Mouse (Mus musculus) left cerebral cortex, postnatal 25 days (tissue): Measurements from ENCODE around the gene Galk1. TPM values are rescaled to one million over a fixed set of nuclear protein-coding genes. Genes with fewer than 3 reads are reported as not detected.

Experiments used
- DNase-seq, 2 experiments: peaks; one replicate each; pipeline ENCODE4 v3.0.0; 2022; ENCODE audit warnings: low spot score in 2 of 2, mixed read lengths in 1 of 2
- intact Hi-C: fragments of 180-260 bp; cut with DNase I; formaldehyde crosslinking; loops from one replicate; pipeline ENCODE4 v1.15.1; 2025
- total RNA-seq, 2 experiments: library from RNA; stranded (reverse); gene quantifications; 2 replicates each; pipeline ENCODE4 v1.2.3; 2021

Galk1 gene
- total RNA-seq, 2 experiments from 2014 or later = 14.7 to 18.7 TPM

- intact Hi-C loops = loop anchor here (2.0 kb wide), 1 partner anchor 59 kb away; no protein-coding TSS in a partner anchor
- DNase-seq = no peak
These were observed 14.9 kb downstream of the Galk1 start for GRCm38 (mm10) chr11:115997662-115998061.

- no peak for DNase-seq
- intact Hi-C loops = no loop called here
These were observed 15.5 kb downstream of the Galk1 start for GRCm38 (mm10) chr11:115997047-115997446.

- intact Hi-C loops = no loop called here
- no peak for DNase-seq
These were observed 17.3 kb downstream of the Galk1 start for GRCm38 (mm10) chr11:115995256-115995655.

- DNase-seq = no peak
- intact Hi-C loops = no loop called here
These were observed 20.4 kb downstream of the Galk1 start for GRCm38 (mm10) chr11:115992098-115992497.

- intact Hi-C loops = loop anchor here (10.0 kb wide), 2 partner anchors 145 to 255 kb away; no protein-coding TSS in a partner anchor
- DNase-seq = no peak
These were observed 22.8 kb downstream of the Galk1 start for GRCm38 (mm10) chr11:115989686-115990085.

- intact Hi-C loops = loop anchor here (10.0 kb wide), 2 partner anchors 138 to 248 kb away; no protein-coding TSS in a partner anchor
- DNase-seq = no peak
These were observed 29.2 kb downstream of the Galk1 start for GRCm38 (mm10) chr11:115983291-115983690.

- intact Hi-C loops = loop anchor here (10.0 kb wide), 2 partner anchors 138 to 248 kb away; no protein-coding TSS in a partner anchor
- DNase-seq = no peak
These were observed 30.0 kb downstream of the Galk1 start for GRCm38 (mm10) chr11:115982472-115982871.

GRCm38 (mm10) chr11:115975544-115975943, 37.0 kb downstream of the Galk1 start:
- intact Hi-C loops = no loop called here
- DNase-seq = no peak

GRCm38 (mm10) chr11:115975083-115975420, 37.5 kb downstream of the Galk1 start:
- DNase-seq = no peak
- intact Hi-C loops = no loop called here

- intact Hi-C loops = no loop called here
- no peak for DNase-seq
These were observed 38.0 kb downstream of the Galk1 start, which contains the start of gene Itgb4 for GRCm38 (mm10) chr11:115974309-115975082. Itgb4 (plus strand) TSS chr11:115974709.

- intact Hi-C loops = no loop called here
These were observed 41.5 kb downstream of the Galk1 start for GRCm38 (mm10) chr11:115971016-115971415.

GRCm38 (mm10) chr11:115970006-115970673, 42.4 kb downstream of the Galk1 start:
- intact Hi-C loops = no loop called here
- DNase-seq = no peak

More at GRCm38 (mm10) chr11:115971016-115971415, 41.5 kb downstream of the Galk1 start:
- DNase-seq = no peak

- no peak for DNase-seq
- intact Hi-C loops = no loop called here
These were observed 43.7 kb downstream of the Galk1 start for GRCm38 (mm10) chr11:115968731-115969405.

- DNase-seq = no peak
These were observed 47.4 kb downstream of the Galk1 start for GRCm38 (mm10) chr11:115964977-115965604.

GRCm38 (mm10) chr11:115962651-115963412, 49.7 kb downstream of the Galk1 start:
- intact Hi-C loops = no loop called here
- DNase-seq = no peak

More at GRCm38 (mm10) chr11:115964977-115965604, 47.4 kb downstream of the Galk1 start:
- intact Hi-C loops = no loop called here

- intact Hi-C loops = no loop called here
These were observed 53.5 kb downstream of the Galk1 start for GRCm38 (mm10) chr11:115959018-115959417.

More at GRCm38 (mm10) chr11:115959018-115959417, 53.5 kb downstream of the Galk1 start:
- no peak for DNase-seq
